Mouse (Mus musculus) lung, embryonic 16.5 days (tissue): Measurements from ENCODE around the gene Mvk. TPM values are rescaled to one million over a fixed set of nuclear protein-coding genes. Genes with fewer than 3 reads are reported as not detected.

Experiments used
- ATAC-seq: fragments of 200-750 bp; cut with Nextera tagmentation; 2 replicates; pipeline ENCODE4 v1.8.0; 2017; ENCODE audit warnings: low read depth, mild to moderate bottlenecking, moderate library complexity
- H3K27ac ChIP-seq: fragments of 300-500 bp; sonication (generic); 2 replicates; pipeline ENCODE4 v1.5.1; 2014; ENCODE audit warnings: mild to moderate bottlenecking, control low read depth, low read length
- H3K27me3 ChIP-seq: fragments of 300-500 bp; sonication (generic); 2 replicates; pipeline ENCODE4 v1.6.1; 2014; ENCODE audit warnings: low read depth, low read length, mixed read lengths; ENCODE audit not compliant: control insufficient read depth, insufficient read depth
- H3K36me3 ChIP-seq: fragments of 300-500 bp; sonication (generic); 2 replicates; pipeline ENCODE4 v1.6.1; 2014; ENCODE audit warnings: low read length; ENCODE audit not compliant: control insufficient read depth, insufficient read depth
- H3K4me1 ChIP-seq: fragments of 300-500 bp; sonication (generic); replicated peaks from 2 replicates; pipeline ENCODE4 v1.6.1; 2014; ENCODE audit warnings: low read length, mixed read lengths; ENCODE audit not compliant: control insufficient read depth, insufficient read depth
- H3K4me2 ChIP-seq: fragments of 300-500 bp; sonication (generic); 2 replicates; pipeline ENCODE4 v1.6.1; 2014; ENCODE audit warnings: low read depth, low read length, control low read depth
- H3K4me3 ChIP-seq: fragments of 300-500 bp; sonication (generic); 2 replicates; pipeline ENCODE4 v1.5.1; 2014; ENCODE audit warnings: mild to moderate bottlenecking, low read length, control low read depth
- H3K9ac ChIP-seq: fragments of 300-500 bp; sonication (generic); 2 replicates; pipeline ENCODE4 v1.6.1; 2014; ENCODE audit warnings: low read length, control low read depth
- H3K9me3 ChIP-seq: fragments of 300-500 bp; sonication (generic); 2 replicates; pipeline ENCODE4 v1.6.1; 2016; ENCODE audit warnings: low read length; ENCODE audit not compliant: control insufficient read depth
- WGBS: fragments of 180-500 bp; shearing (Covaris S2); extraction: QIAGEN DNeasy Blood & Tissue Kit; methylation state at CpG from one replicate; pipeline ENCODE4 v1.1.7; 2014; 5-methylcytosine and 5-hydroxymethylcytosine counted together
- polyA plus RNA-seq: library from polyadenylated mRNA; unstranded; fragments of >200 nt; fragmentation: Nextera tagmentation; extraction: Ambion mirVana; gene quantifications from 2 replicates; pipeline ENCODE4 v1.2.1, GENCODE M21; 2015

Gene Mvk
- 31.1 and 36.1 TPM in 2 replicates for polyA plus RNA-seq

DNA sequence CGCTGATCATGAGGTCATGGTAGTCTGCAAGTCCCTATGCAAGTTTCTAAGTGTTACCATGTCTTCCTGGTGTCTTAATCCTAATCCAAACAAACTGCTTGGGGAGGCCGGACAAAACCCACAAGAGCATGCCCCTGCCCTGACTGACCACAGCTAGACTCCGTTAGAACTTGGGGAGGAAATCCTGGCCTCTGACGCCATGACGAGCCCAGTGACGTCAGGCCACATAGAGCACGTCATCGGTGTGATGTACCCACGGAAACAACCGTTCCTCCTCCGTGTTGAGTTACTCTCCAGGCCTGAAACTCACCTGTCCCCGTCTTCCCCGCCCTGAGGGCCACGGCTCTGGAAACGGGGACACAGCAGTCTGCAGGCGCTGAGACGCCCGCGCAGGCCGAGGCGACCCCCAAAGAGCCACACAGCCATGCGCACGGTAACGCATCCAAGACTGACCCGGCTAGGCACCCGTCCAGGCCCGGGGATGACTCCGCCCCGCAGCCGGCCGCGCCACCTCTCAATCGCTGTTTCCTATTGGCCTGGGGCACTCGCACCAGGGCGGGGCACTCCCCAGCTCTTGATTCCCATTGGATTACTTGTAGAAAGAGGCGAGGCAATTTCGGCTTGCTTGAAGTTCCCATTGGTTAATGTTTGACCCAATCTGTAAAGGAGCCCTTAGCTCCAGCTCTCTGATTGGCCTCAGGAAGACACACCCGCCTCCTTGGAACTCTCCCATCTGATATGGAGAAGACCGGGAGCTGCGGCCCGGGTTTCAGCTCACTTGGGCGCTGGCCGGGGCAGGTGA, at the start of gene Mvk, which contains the start of gene Mmab:
Mvk (plus strand) TSS at position 704 of the 802 bp plus-strand sequence.
Mmab (minus strand) TSS at position 495 of the 802 bp plus-strand sequence.
- Histone ChIP-seq H3K27ac (peak within 1 kb of the TSS; percentile 53), H3K9me3 (no peaks in the 10 kb centered on the region), H3K4me2 (peak within 1 kb of the TSS; percentile 89), H3K4me3 (peak within 1 kb of the TSS; percentile 95), H3K27me3 (no peaks in the 10 kb centered on the region), H3K4me1 (peaks cover 13% of the 10 kb centered on the region), H3K36me3 (peaks cover 7% of the 10 kb centered on the region), H3K9ac (peak within 1 kb of the TSS; percentile 88)
- 2% methylated on average over 43 of the region's 43 CpGs for WGBS
- peak; percentile 98 for ATAC-seq

DNA sequence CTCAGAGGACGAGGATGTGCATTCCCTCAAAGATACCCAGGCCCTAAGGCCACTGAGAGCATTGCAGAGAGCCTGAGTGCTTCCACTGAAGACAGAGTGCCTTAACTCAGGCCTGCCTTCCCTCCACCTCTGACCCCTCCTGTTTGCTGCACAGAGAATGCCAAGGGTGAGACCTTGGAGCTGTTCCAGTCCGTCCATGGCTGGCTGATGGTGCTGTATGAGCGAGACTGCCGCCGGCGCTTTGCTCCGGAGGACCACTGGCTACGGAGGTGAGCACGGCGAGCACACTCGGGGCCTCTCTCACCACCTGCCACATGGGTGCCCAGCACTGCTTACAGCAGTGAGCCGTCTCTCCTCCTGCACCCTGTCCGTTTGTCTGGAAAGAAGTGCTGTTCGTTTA, 37.5 kb upstream of the Mvk start:
- 82% methylated on average over 14 of the region's 14 CpGs for WGBS
- Histone ChIP-seq H3K36me3 (peaks cover 90% of the 10 kb centered on the region), H3K4me3 (no peak overlapping the region), H3K27me3 (no peaks in the 10 kb centered on the region), H3K4me1 (peaks cover 3% of the 10 kb centered on the region; the same call in 1 of the 2 replicates), H3K9ac (no peak overlapping the region), H3K9me3 (no peaks in the 10 kb centered on the region), H3K27ac (no peak overlapping the region), H3K4me2 (no peak overlapping the region)
- no peak for ATAC-seq

DNA sequence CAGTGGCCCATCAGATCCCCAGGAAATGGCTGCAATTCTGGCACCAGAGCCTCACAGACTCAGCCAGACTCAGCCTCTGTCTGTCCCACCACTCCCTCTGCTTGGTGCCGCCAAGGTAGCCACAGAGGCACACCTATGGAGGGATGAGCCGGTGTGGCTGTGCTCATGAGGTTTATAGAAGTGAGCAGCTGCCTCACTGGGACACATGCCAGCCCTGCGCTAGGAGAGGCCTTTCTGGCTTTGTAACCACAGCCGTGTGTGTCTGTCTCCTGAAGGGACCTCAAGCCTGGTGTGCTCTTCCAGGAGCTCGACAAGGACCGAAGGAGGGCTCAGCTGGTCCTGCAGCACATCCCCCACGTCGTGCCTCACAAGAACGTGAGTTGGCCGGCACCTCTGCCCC, 36.8 kb upstream of the Mvk start:
- WGBS, result 72% methylated on average over 10 of the region's 10 CpGs
- H3K4me2 ChIP-seq, result no peak overlapping the region
- no peaks in the 10 kb centered on the region for H3K27me3 ChIP-seq
- H3K4me3 ChIP-seq, result no peak overlapping the region
- peaks cover 9% of the 10 kb centered on the region for H3K4me1 ChIP-seq
- H3K27ac ChIP-seq, result no peak overlapping the region
- no peak overlapping the region for H3K9ac ChIP-seq
- H3K9me3 ChIP-seq, result no peaks in the 10 kb centered on the region
- ATAC-seq, result no peak
- H3K36me3 ChIP-seq, result peaks cover 88% of the 10 kb centered on the region

DNA sequence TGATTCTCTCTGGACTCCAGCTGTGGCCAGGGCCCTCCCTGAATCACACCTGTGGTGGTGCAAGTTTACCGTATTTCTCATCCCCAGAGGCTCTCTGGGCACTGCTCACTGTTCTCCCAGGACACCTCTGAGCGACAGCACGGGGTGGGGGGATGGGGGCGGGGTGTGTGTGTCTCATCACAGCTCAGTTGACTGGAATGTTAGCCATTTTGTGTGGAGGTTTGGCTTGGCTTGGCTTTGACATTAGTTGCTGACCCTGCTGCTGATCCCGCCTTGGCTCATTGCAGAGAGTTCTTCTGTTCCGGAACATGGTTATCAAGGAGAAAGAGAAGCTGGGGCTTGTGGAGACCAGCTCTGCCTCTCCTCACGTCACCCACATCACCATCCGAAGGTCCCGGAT, 36.3 kb upstream of the Mvk start:
- 82% methylated on average over 9 of the region's 9 CpGs for WGBS
- peaks cover 14% of the 10 kb centered on the region for H3K4me1 ChIP-seq

DNA sequence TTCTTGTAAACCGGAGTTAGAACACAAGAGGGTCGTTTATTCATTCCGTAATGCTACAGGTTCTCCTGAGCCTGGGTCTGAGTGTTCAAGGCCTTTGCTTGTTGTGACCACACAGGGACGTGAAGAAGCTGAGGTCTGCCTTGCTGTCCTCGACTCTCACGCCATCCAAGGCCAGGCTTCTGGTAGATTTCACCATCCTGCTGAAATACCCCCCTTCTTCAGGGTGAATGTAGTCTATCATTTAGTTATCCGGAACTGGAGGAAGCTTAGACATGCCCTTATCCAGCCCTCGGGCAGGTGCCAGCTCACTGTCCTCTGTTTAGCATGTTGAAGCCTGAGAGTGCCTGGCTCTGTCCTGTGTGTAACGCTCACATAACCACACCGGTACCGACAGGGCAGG, 35.2 kb upstream of the Mvk start:
- WGBS, result 89% methylated on average over 11 of the region's 11 CpGs
- Histone ChIP-seq H3K27ac (no peak overlapping the region), H3K4me2 (no peak overlapping the region), H3K9ac (no peak overlapping the region), H3K27me3 (no peaks in the 10 kb centered on the region), H3K4me1 (peaks cover 25% of the 10 kb centered on the region), H3K36me3 (peaks cover 73% of the 10 kb centered on the region), H3K4me3 (no peak overlapping the region), H3K9me3 (no peaks in the 10 kb centered on the region)
- no peak for ATAC-seq

More for the DNA sequence above, 36.3 kb upstream of the Mvk start:
- Histone ChIP-seq H3K36me3 (peaks cover 82% of the 10 kb centered on the region), H3K4me3 (no peak overlapping the region), H3K9ac (no peak overlapping the region), H3K4me2 (no peak overlapping the region), H3K27ac (no peak overlapping the region), H3K9me3 (no peaks in the 10 kb centered on the region), H3K27me3 (no peaks in the 10 kb centered on the region)
- ATAC-seq, result peak; percentile 21; the same call in 1 of the 2 replicates

DNA sequence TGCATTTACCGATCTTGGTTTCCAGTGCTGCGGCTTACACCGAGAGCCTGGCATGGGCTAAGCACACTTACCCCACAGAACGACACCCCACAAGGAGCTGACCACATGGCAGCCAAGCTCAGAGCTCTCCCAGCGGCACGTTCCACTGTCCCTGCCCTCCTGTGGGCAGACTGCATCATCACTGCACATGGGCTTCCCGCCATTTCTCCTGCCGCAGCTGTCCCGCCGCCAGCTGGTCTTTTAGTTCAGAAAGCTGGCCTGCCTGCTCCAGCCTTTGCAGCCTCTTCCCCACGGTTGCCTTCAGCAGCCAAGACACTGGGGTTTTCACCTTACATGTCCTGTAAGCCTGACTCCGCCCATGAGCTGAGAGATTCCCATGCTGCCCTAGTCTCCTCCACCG, 33.6 kb upstream of the Mvk start:
- no peaks in the 10 kb centered on the region for H3K27me3 ChIP-seq
- 84% methylated on average over 13 of the region's 13 CpGs for WGBS
- no peak overlapping the region for H3K27ac ChIP-seq
- H3K9ac ChIP-seq, result no peak overlapping the region
- no peaks in the 10 kb centered on the region for H3K9me3 ChIP-seq
- peaks cover 63% of the 10 kb centered on the region for H3K36me3 ChIP-seq
- no peak overlapping the region for H3K4me2 ChIP-seq
- no peak for ATAC-seq
- H3K4me3 ChIP-seq, result no peak overlapping the region
- peaks cover 26% of the 10 kb centered on the region for H3K4me1 ChIP-seq

DNA sequence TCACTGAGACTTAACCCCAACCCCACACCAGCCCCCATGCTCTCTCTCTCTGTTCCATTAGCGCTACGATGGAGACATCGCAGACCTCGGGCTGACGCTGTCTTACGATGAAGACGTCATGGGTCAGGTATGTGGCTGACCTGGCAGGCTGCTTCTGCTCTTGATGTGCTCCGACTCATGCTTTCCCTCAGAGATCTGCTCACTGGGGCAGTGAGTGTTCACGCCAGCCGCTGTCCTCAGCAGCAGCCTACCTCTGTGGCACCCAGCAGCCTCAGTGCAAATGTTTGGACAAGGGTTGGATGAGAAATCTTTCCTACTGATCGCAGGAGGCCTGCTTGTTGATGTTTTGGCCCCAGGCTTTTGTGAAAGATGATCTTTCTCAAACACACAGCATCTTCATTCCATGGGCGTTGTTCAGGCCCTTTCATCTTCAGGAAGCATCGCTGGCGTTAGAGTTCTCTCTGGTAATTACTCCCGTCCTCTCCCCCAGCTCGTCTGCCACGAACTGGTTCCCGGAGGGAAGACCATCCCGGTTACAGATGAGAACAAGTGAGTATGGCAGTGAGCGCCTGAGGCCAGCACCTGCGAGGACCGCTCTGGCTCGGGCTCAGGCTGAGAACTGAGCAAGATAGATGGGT, 31.6 kb upstream of the Mvk start:
- peaks cover 26% of the 10 kb centered on the region for H3K4me1 ChIP-seq
- no peak overlapping the region for H3K4me3 ChIP-seq
- H3K4me2 ChIP-seq, result no peak overlapping the region
- no peak overlapping the region for H3K9ac ChIP-seq
- peaks cover 61% of the 10 kb centered on the region for H3K36me3 ChIP-seq
- peak overlapping the region; percentile 81 for H3K27ac ChIP-seq
- no peaks in the 10 kb centered on the region for H3K9me3 ChIP-seq
- 32% methylated on average over 23 of the region's 23 CpGs for WGBS
- ATAC-seq, result peak; percentile 27
- no peaks in the 10 kb centered on the region for H3K27me3 ChIP-seq

DNA sequence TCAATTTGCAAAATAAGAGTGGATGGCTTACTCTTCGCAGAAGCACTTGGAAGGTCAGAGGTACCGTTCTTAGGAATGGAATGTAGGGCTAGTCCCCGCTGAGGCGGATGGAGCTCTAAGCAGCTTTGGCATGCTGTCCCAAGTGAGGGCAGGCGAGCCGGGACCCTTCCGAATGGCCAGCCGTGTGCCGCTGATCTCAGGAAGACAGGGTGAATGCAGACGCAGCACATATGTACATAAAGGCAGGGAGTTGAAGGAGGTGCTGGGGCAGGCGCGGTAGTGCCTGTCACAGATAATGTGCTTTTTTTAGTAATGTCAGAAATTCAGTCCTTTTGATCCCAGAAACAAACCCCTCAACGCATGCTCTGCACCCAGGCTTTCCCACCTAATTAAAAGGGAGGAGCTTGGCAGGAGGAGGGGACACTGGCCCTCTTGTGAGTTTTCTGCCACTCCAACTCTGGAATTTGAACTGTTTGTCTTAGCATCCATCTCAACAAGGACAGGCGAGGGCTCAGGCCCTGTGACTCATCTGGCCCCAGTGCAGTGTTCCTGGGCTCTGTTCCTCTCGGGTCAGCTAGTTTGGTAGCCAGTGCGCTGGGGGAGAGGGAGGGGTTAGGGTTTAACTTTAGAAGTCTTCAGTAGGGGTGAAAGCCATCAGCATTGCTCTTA, 30.9 kb upstream of the Mvk start:
- ATAC-seq, result peak; percentile 90
- Histone ChIP-seq H3K4me3 (no peak overlapping the region), H3K9ac (no peak overlapping the region), H3K36me3 (peaks cover 57% of the 10 kb centered on the region), H3K9me3 (no peaks in the 10 kb centered on the region), H3K4me2 (no peak overlapping the region), H3K27ac (peak overlapping the region; percentile 81), H3K27me3 (no peaks in the 10 kb centered on the region), H3K4me1 (peaks cover 26% of the 10 kb centered on the region)
- 16% methylated on average over 16 of the region's 16 CpGs for WGBS

DNA sequence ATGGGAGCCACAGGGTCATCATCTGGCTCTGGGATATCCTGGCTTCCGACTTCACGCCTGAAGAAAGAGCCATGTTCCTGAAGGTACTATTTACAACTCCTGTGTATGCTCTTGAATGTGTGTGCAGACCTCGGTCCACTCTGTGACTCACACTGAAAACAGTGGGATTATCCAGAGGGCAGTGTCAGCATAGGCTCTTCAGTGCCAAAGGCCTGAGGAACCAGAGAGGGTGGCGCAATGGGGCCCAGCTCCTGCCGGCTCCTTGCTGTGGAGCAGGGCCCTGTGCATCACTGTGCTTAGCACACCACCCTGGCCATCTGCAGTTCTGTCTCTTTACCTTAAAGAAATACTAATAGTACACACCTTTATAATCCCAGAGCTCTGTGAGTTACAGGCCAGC, 28.5 kb upstream of the Mvk start:
- Histone ChIP-seq H3K27ac (no peak overlapping the region), H3K27me3 (no peaks in the 10 kb centered on the region), H3K4me2 (no peak overlapping the region), H3K9ac (no peak overlapping the region), H3K36me3 (peaks cover 59% of the 10 kb centered on the region), H3K4me1 (peaks cover 23% of the 10 kb centered on the region), H3K9me3 (no peaks in the 10 kb centered on the region), H3K4me3 (no peak overlapping the region)
- WGBS, result 92% methylated on average over 5 of the region's 5 CpGs
- ATAC-seq, result no peak
